Mouse (Mus musculus) liver, embryonic 16.5 days (tissue): ENCODE results near the gene Fryl. TPM values are rescaled to one million over a fixed set of nuclear protein-coding genes. Genes with fewer than 3 reads are reported as not detected.

ENCODE experiments used
- ATAC-seq: fragments of 200-750 bp; cut with Nextera tagmentation; 2 replicates; pipeline ENCODE4 v1.8.0; 2017; ENCODE audit warnings: low read depth, mild to moderate bottlenecking, moderate number of reproducible peaks, moderate library complexity
- H3K27ac ChIP-seq: fragments of 300-500 bp; sonication (generic); 2 replicates; pipeline ENCODE4 v1.5.1; 2014; ENCODE audit warnings: mild to moderate bottlenecking, low read length
- H3K27me3 ChIP-seq: fragments of 300-500 bp; sonication (generic); 2 replicates; pipeline ENCODE4 v1.6.1; 2014; ENCODE audit warnings: low read depth, low read length, mixed read lengths; ENCODE audit not compliant: control insufficient read depth, insufficient read depth
- H3K36me3 ChIP-seq: fragments of 300-500 bp; sonication (generic); 2 replicates; pipeline ENCODE4 v1.6.1; 2014; ENCODE audit warnings: mild to moderate bottlenecking; ENCODE audit not compliant: control insufficient read depth, insufficient read depth
- H3K4me1 ChIP-seq: fragments of 300-500 bp; sonication (generic); 2 replicates; pipeline ENCODE4 v1.6.1; 2014; ENCODE audit warnings: low read depth, low read length, mixed read lengths; ENCODE audit not compliant: control insufficient read depth
- H3K4me2 ChIP-seq: fragments of 300-500 bp; sonication (generic); 2 replicates; pipeline ENCODE4 v1.6.1; 2014; ENCODE audit warnings: low read depth, low read length, mixed read lengths
- H3K4me3 ChIP-seq: fragments of 300-500 bp; sonication (generic); 2 replicates; pipeline ENCODE4 v1.5.1; 2014; ENCODE audit warnings: low read depth, mild to moderate bottlenecking, low read length
- H3K9ac ChIP-seq: fragments of 300-500 bp; sonication (generic); 2 replicates; pipeline ENCODE4 v1.6.1; 2014; ENCODE audit warnings: low read depth, low read length
- H3K9me3 ChIP-seq: fragments of 300-500 bp; sonication (generic); replicated peaks from 2 replicates; pipeline ENCODE4 v1.6.1; 2016; ENCODE audit warnings: low read length; ENCODE audit not compliant: control insufficient read depth
- WGBS: fragments of 180-500 bp; shearing (Covaris S2); extraction: QIAGEN DNeasy Blood & Tissue Kit; methylation state at CpG from one replicate; pipeline ENCODE4 v1.1.7; 2014; ENCODE audit not compliant: insufficient replicate concordance; 5-methylcytosine and 5-hydroxymethylcytosine counted together
- polyA plus RNA-seq: library from polyadenylated mRNA; unstranded; fragments of >200 nt; fragmentation: Nextera tagmentation; extraction: Ambion mirVana; gene quantifications from 2 replicates; pipeline ENCODE4 v1.2.1, GENCODE M21; 2015

The Fryl gene
- polyA plus RNA-seq, 1 experiment from 2014 or later, result 44.1 TPM

GRCm38 (mm10) chr5:73133833-73134185, 122.6 kb downstream of the Fryl start:
- H3K4me1 ChIP-seq, result peaks cover 19% of the 10 kb centered on the region
- H3K36me3 ChIP-seq, result peaks cover 8% of the 10 kb centered on the region
- H3K9ac ChIP-seq, result no peak overlapping the region
- no peaks in the 10 kb centered on the region for H3K27me3 ChIP-seq
- peak overlapping the region; percentile 79 for H3K27ac ChIP-seq
- 38% methylated on average over 5 of the region's 5 CpGs for WGBS
- H3K4me3 ChIP-seq, result peak overlapping the region; percentile 18
- no peaks in the 10 kb centered on the region for H3K9me3 ChIP-seq
- peak overlapping the region; percentile 10; the same call in 1 of the 2 replicates for H3K4me2 ChIP-seq
- peak; percentile 60 for ATAC-seq

- no peak overlapping the region for H3K9ac ChIP-seq
- 49% methylated on average over 29 of the region's 29 CpGs for WGBS
- no peaks in the 10 kb centered on the region for H3K9me3 ChIP-seq
- peak overlapping the region; percentile 79 for H3K27ac ChIP-seq
- ATAC-seq, result peak; percentile 80
- peaks cover 19% of the 10 kb centered on the region for H3K4me1 ChIP-seq
- H3K4me2 ChIP-seq, result peak overlapping the region; percentile 10
- H3K36me3 ChIP-seq, result peaks cover 11% of the 10 kb centered on the region
- peak overlapping the region; percentile 18 for H3K4me3 ChIP-seq
- H3K27me3 ChIP-seq, result no peaks in the 10 kb centered on the region
Observed at GRCm38 (mm10) chr5:73132998-73133832, 123.2 kb downstream of the Fryl start.

GRCm38 (mm10) chr5:73130984-73131383, 125.4 kb downstream of the Fryl start:
- H3K36me3 ChIP-seq, result peaks cover 11% of the 10 kb centered on the region
- no peak overlapping the region for H3K4me2 ChIP-seq
- H3K9ac ChIP-seq, result no peak overlapping the region
- no peak overlapping the region for H3K27ac ChIP-seq
- WGBS, result 84% methylated on average over 6 of the region's 6 CpGs
- no peaks in the 10 kb centered on the region for H3K9me3 ChIP-seq
- no peak for ATAC-seq
- H3K27me3 ChIP-seq, result no peaks in the 10 kb centered on the region
- no peak overlapping the region for H3K4me3 ChIP-seq
- H3K4me1 ChIP-seq, result peaks cover 19% of the 10 kb centered on the region

- WGBS, result 76% methylated on average over 5 of the region's 5 CpGs
Observed at GRCm38 (mm10) chr5:73129871-73130270, 126.5 kb downstream of the Fryl start.

GRCm38 (mm10) chr5:73119969-73120725, 136.3 kb downstream of the Fryl start:
- no peaks in the 10 kb centered on the region for H3K9me3 ChIP-seq
- no peak overlapping the region for H3K27ac ChIP-seq
- H3K4me2 ChIP-seq, result no peak overlapping the region
- H3K4me3 ChIP-seq, result no peak overlapping the region
- no peaks in the 10 kb centered on the region for H3K4me1 ChIP-seq
- no peaks in the 10 kb centered on the region for H3K27me3 ChIP-seq
- peaks cover 30% of the 10 kb centered on the region for H3K36me3 ChIP-seq
- 85% methylated on average over 13 of the region's 13 CpGs for WGBS
- no peak overlapping the region for H3K9ac ChIP-seq
- no peak for ATAC-seq

More at GRCm38 (mm10) chr5:73129871-73130270, 126.5 kb downstream of the Fryl start:
- Histone ChIP-seq H3K4me2 (no peak overlapping the region), H3K9me3 (no peaks in the 10 kb centered on the region), H3K4me3 (no peak overlapping the region), H3K27me3 (no peaks in the 10 kb centered on the region), H3K4me1 (peaks cover 19% of the 10 kb centered on the region), H3K27ac (no peak overlapping the region), H3K9ac (no peak overlapping the region), H3K36me3 (peaks cover 14% of the 10 kb centered on the region)
- peak; percentile 39 for ATAC-seq

- Histone ChIP-seq H3K4me1 (no peaks in the 10 kb centered on the region), H3K27ac (no peak overlapping the region), H3K36me3 (peaks cover 32% of the 10 kb centered on the region), H3K4me2 (no peak overlapping the region), H3K9ac (no peak overlapping the region), H3K4me3 (no peak overlapping the region), H3K9me3 (no peaks in the 10 kb centered on the region), H3K27me3 (no peaks in the 10 kb centered on the region)
- 79% methylated on average over 5 of the region's 5 CpGs for WGBS
- no peak for ATAC-seq
Observed at GRCm38 (mm10) chr5:73119524-73119923, 136.9 kb downstream of the Fryl start.

GRCm38 (mm10) chr5:73118786-73119185, 137.6 kb downstream of the Fryl start:
- H3K4me3 ChIP-seq, result no peak overlapping the region
- H3K27me3 ChIP-seq, result no peaks in the 10 kb centered on the region
- 94% methylated on average over 14 of the region's 14 CpGs for WGBS
- H3K36me3 ChIP-seq, result peaks cover 31% of the 10 kb centered on the region
- no peaks in the 10 kb centered on the region for H3K9me3 ChIP-seq
- ATAC-seq, result no peak
- no peak overlapping the region for H3K4me2 ChIP-seq
- H3K27ac ChIP-seq, result no peak overlapping the region
- no peak overlapping the region for H3K9ac ChIP-seq
- no peaks in the 10 kb centered on the region for H3K4me1 ChIP-seq

GRCm38 (mm10) chr5:73114878-73115277, 141.5 kb downstream of the Fryl start:
- H3K36me3 ChIP-seq, result peaks cover 33% of the 10 kb centered on the region
- no peak overlapping the region for H3K27ac ChIP-seq
- no peak for ATAC-seq
- no peaks in the 10 kb centered on the region for H3K9me3 ChIP-seq
- no peak overlapping the region for H3K4me2 ChIP-seq
- H3K9ac ChIP-seq, result no peak overlapping the region
- no peak overlapping the region for H3K4me3 ChIP-seq
- H3K27me3 ChIP-seq, result no peaks in the 10 kb centered on the region
- 85% methylated on average over 4 of the region's 4 CpGs for WGBS
- H3K4me1 ChIP-seq, result no peaks in the 10 kb centered on the region

- Histone ChIP-seq H3K27ac (no peak overlapping the region), H3K4me1 (no peaks in the 10 kb centered on the region), H3K36me3 (peaks cover 44% of the 10 kb centered on the region), H3K27me3 (no peaks in the 10 kb centered on the region), H3K9me3 (no peaks in the 10 kb centered on the region), H3K4me3 (no peak overlapping the region), H3K4me2 (no peak overlapping the region), H3K9ac (no peak overlapping the region)
- WGBS, result 92% methylated on average over 13 of the region's 13 CpGs
- no peak for ATAC-seq
Observed at GRCm38 (mm10) chr5:73112331-73112730, 144.1 kb downstream of the Fryl start.
